In the genomic region with DNA sequence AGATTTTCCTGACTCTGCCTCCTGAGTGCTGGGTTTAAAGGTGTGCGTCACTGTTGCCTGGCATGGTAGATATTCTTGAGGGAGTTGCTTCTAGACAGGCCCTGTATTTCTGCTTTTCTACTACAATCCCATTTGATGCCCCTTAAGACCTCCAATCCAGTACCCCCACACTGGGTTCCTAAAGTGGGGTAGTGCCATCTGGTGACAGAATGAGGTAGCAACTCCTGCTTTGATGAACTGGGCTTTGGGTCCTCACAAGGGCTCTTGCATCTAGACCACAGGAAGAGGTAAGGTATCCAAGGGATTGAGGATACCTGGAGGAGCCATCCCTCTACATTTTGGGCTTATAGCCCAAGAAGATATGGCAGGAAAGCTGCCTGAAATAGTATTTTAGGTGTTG, we compare ENCODE assay signal across 7 mouse cellular contexts. TPM values are rescaled to one million over a fixed set of nuclear protein-coding genes. Genes with fewer than 3 reads are reported as not detected.
DNase-seq lines count a peak whose midpoint lies in the region; ATAC-seq and TF ChIP-seq lines count a peak whose summit lies in the region.

No protein-coding gene starts in this region.

- no peak overlapping the region for H3K4me3 ChIP-seq in intestine, postnatal 0 days (ENCODE audit: low read depth, low read length)
- no peak overlapping the region for H3K4me3 ChIP-seq in intestine, embryonic 15.5 days (replicated peaks)

- H3K36me3 ChIP-seq in intestine, postnatal 0 days (ENCODE audit: control insufficient read depth, insufficient read depth): no peaks in the 10 kb centered on the region
- no peaks in the 10 kb centered on the region for H3K36me3 ChIP-seq in intestine, embryonic 15.5 days

- no peak overlapping the region for H3K4me2 ChIP-seq in intestine, postnatal 0 days (replicated peaks; ENCODE audit: low read depth)
- H3K4me2 ChIP-seq in intestine, embryonic 15.5 days (replicated peaks): no peak overlapping the region

- no peaks in the 10 kb centered on the region for H3K27me3 ChIP-seq in intestine, postnatal 0 days (replicated peaks; ENCODE audit: control insufficient read depth, insufficient read depth, low read length)
- H3K27me3 ChIP-seq in intestine, embryonic 15.5 days (replicated peaks): no peaks in the 10 kb centered on the region

- TF ChIP-seq CTCF in intestine, postnatal 0 days (IDR thresholded peaks at IDR 0.05; ENCODE audit: low read depth): peak; percentile 65

- peak; percentile 46 for DNase-seq in 416B (ENCODE audit: low read depth)
- DNase-seq in CD4-positive helper T cell, adult 2 months (ENCODE audit: low read depth, low spot score): peak; percentile 15
- peak; percentile 13 to 30 for DNase-seq in heart, postnatal 14 days
- DNase-seq in thymus, postnatal 36 days: peak; percentile 32 to 37
- DNase-seq in adipocyte (ENCODE audit: low spot score): no peak

- H3K27ac ChIP-seq in intestine, postnatal 0 days (ENCODE audit: low read depth, low read length): no peak overlapping the region
- H3K27ac ChIP-seq in intestine, embryonic 15.5 days: no peak overlapping the region

- intact Hi-C loops in heart, postnatal 14 days (cut with DNase I): loop anchor here (2.0 kb wide), 1 partner anchor 132 kb away; no protein-coding TSS in a partner anchor

- 100% methylated on average over 1 of the region's 1 CpGs for WGBS in intestine, postnatal 0 days
- WGBS in intestine, embryonic 15.5 days: 90% methylated on average over 1 of the region's 1 CpGs

- ATAC-seq in intestine, postnatal 0 days: no peak
- no peak for ATAC-seq in intestine, embryonic 15.5 days

- H3K9ac ChIP-seq in intestine, postnatal 0 days (ENCODE audit: low read depth, low read length): no peak overlapping the region
- H3K9ac ChIP-seq in intestine, embryonic 15.5 days: no peak overlapping the region

- no peaks in the 10 kb centered on the region for H3K4me1 ChIP-seq in intestine, postnatal 0 days (replicated peaks; ENCODE audit: control insufficient read depth, insufficient read depth, low read length)
- H3K4me1 ChIP-seq in intestine, embryonic 15.5 days (replicated peaks): no peaks in the 10 kb centered on the region

- no peaks in the 10 kb centered on the region for H3K9me3 ChIP-seq in intestine, postnatal 0 days (ENCODE audit: control insufficient read depth)
- no peaks in the 10 kb centered on the region for H3K9me3 ChIP-seq in intestine, embryonic 15.5 days

RNA-seq across cellular contexts. Expression of a gene that starts 2.5 kb away (rescaled TPM):
- polyA plus RNA-seq in intestine, postnatal 0 days (2015; fragmentation: Nextera tagmentation; extraction: Ambion mirVana): 4.8 and 5.2 TPM in 2 replicates
- polyA plus RNA-seq in intestine, embryonic 15.5 days (2015; fragmentation: Nextera tagmentation; extraction: Ambion mirVana): 19.6 and 20.4 TPM in 2 replicates
- total RNA-seq in heart, postnatal 14 days (2021): 10 to 100 TPM; 21.9 to 23.0 TPM

RNA-seq across cellular contexts. Expression of a gene that starts 30.2 kb away (rescaled TPM):
- polyA plus RNA-seq in intestine, postnatal 0 days (2015; fragmentation: Nextera tagmentation; extraction: Ambion mirVana): 1.9 and 3.0 TPM in 2 replicates
- 4.7 and 5.0 TPM in 2 replicates for polyA plus RNA-seq in intestine, embryonic 15.5 days (2015; fragmentation: Nextera tagmentation; extraction: Ambion mirVana)
- 10 to 100 TPM; 11.7 to 11.8 TPM for total RNA-seq in heart, postnatal 14 days (2021)
